ENCODE assay signal across 9 mouse cellular contexts in the genomic region with DNA sequence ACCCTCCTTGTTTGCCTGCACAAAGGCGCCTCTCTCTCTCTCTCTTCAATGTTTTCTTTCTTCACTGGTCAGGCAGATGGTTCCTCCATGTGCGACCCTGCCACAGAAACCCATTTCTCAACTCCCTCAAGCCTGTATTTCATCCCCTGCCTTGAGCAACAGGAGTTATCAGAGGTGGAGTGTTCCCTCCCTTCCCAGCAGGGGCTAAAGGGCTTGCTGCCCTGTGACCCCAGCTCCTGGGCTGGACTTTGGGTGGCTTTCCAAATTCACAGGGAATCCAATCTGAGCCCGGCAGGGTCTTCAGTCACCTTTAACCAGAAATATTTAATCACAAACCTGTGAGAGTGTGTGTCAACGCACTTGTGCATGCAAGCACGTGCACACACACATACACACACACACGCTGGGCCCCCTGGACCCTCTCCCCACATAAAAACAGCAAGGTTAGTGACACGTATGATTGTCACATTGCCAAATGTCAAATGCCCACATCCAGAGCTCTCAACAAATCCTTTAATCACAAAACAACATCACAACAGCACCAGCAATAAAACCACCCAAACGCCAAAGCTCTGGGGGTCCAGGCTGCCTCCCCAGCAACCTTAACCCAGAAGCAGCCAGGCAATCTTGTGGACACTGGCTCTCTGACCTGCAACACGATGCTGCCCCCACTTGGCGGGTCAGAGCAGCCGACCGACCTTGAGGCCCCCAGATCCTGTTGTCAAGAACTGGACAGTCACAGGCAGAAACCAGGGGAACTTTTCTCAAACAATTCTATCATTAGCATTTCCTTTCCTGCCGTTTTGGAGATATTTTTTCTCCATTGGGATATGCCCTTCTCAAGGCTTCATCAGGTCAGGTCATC. TPM values are rescaled to one million over a fixed set of nuclear protein-coding genes. Genes with fewer than 3 reads are reported as not detected.
DNase-seq lines count a peak whose midpoint lies in the region; ATAC-seq and TF ChIP-seq lines count a peak whose summit lies in the region.
"Had no signal": no experiment of that assay in that cellular context is flagged by ENCODE, and none has a peak within 500 bp of the region (broad histone marks: within the 10 kb centered on the region; RNA-seq: fewer than 3 reads in every experiment).

No protein-coding gene starts in this region.

- DNase-seq in adrenal gland, postnatal 36 days, result peak; percentile 44 to 68
- DNase-seq in liver, embryonic 11.5 days (ENCODE audit: low spot score), result peak; percentile 36
- DNase-seq in layer of hippocampus, adult 9-11 months, result no peak
- no peak for DNase-seq in thymus, postnatal 36 days
- DNase-seq in ovary, adult 18-20 months (ENCODE audit: low spot score), result no peak
- DNase-seq: gastrocnemius, postnatal 10 days had no signal

- TF ChIP-seq POLR2A in ES-Bruce4 (IDR thresholded peaks at IDR 0.05; ENCODE audit: insufficient read depth, low read length), result no peak

- ATAC-seq in hindbrain, embryonic 12.5 days (ENCODE audit: low FRiP score), result no peak
- ATAC-seq in hindbrain, embryonic 13.5 days (ENCODE audit: low FRiP score), result no peak
- ATAC-seq in liver, embryonic 11.5 days (replicated peaks; ENCODE audit: low FRiP score), result 0 out of 2 replicates have a peak, but pooled peaks have one; percentile 32

- H3K9me3 ChIP-seq in hindbrain, embryonic 12.5 days (replicated peaks), result peaks cover 22% of the 10 kb centered on the region; the same call in 1 of the 2 replicates
- H3K9me3 ChIP-seq in hindbrain, embryonic 13.5 days, result no peaks in the 10 kb centered on the region; the same call in 1 of the 2 replicates
- H3K9me3 ChIP-seq in ES-Bruce4 (replicated peaks; ENCODE audit: control insufficient read depth, insufficient read depth, low read length, poor library complexity, severe bottlenecking), result no peaks in the 10 kb centered on the region
- H3K9me3 ChIP-seq in liver, embryonic 11.5 days (ENCODE audit: control insufficient read depth, low read length), result no peaks in the 10 kb centered on the region

- TF ChIP-seq EP300 in ES-Bruce4 (IDR thresholded peaks at IDR 0.05; ENCODE audit: insufficient read depth, low read depth, low read length), result no peak

- peak; percentile 48 for TF ChIP-seq CTCF in ES-Bruce4 (IDR thresholded peaks at IDR 0.05; ENCODE audit: low read depth, low read length)

- no peak overlapping the region for H3K4me3 ChIP-seq in hindbrain, embryonic 12.5 days
- no peak overlapping the region for H3K4me3 ChIP-seq in hindbrain, embryonic 13.5 days
- H3K4me3 ChIP-seq in ES-Bruce4 (ENCODE audit: low read depth, low read length), result no peak overlapping the region
- H3K4me3 ChIP-seq in liver, embryonic 11.5 days (ENCODE audit: low read depth, low read length), result no peak overlapping the region

- H3K27ac ChIP-seq in hindbrain, embryonic 12.5 days, result 0 out of 2 replicates have a peak overlapping the region, but pooled peaks have one; percentile 7
- H3K27ac ChIP-seq in hindbrain, embryonic 13.5 days, result no peak overlapping the region
- H3K27ac ChIP-seq in ES-Bruce4 (ENCODE audit: insufficient read depth, low read length), result no peak overlapping the region
- peak overlapping the region; percentile 41 for H3K27ac ChIP-seq in liver, embryonic 11.5 days (ENCODE audit: low read depth, low read length)

- no peak overlapping the region for H3K9ac ChIP-seq in hindbrain, embryonic 12.5 days
- H3K9ac ChIP-seq in hindbrain, embryonic 13.5 days, result no peak overlapping the region
- no peak overlapping the region for H3K9ac ChIP-seq in ES-Bruce4 (ENCODE audit: low read depth, poor library complexity, severe bottlenecking)
- no peak overlapping the region for H3K9ac ChIP-seq in liver, embryonic 11.5 days (ENCODE audit: low read depth, low read length)

- H3K36me3 ChIP-seq in hindbrain, embryonic 12.5 days, result peaks cover 55% of the 10 kb centered on the region
- peaks cover 92% of the 10 kb centered on the region for H3K36me3 ChIP-seq in hindbrain, embryonic 13.5 days
- no peaks in the 10 kb centered on the region for H3K36me3 ChIP-seq in ES-Bruce4 (ENCODE audit: control insufficient read depth, insufficient read depth, low read length, poor library complexity, severe bottlenecking)
- 0 out of 2 replicates have a peak, but pooled peaks cover 4% of the 10 kb centered on the region for H3K36me3 ChIP-seq in liver, embryonic 11.5 days (ENCODE audit: control insufficient read depth, insufficient read depth, low read length)

- no peak overlapping the region for H3K4me2 ChIP-seq in hindbrain, embryonic 12.5 days (replicated peaks)
- H3K4me2 ChIP-seq in hindbrain, embryonic 13.5 days, result no peak overlapping the region
- H3K4me2 ChIP-seq in liver, embryonic 11.5 days, result no peak overlapping the region

- H3K27me3 ChIP-seq in hindbrain, embryonic 12.5 days, result 0 out of 2 replicates have a peak, but pooled peaks cover 4% of the 10 kb centered on the region
- H3K27me3 ChIP-seq in hindbrain, embryonic 13.5 days, result peaks cover 3% of the 10 kb centered on the region; the same call in 1 of the 2 replicates
- no peaks in the 10 kb centered on the region for H3K27me3 ChIP-seq in ES-Bruce4 (ENCODE audit: control insufficient read depth, insufficient read depth, low read length, poor library complexity, severe bottlenecking)
- H3K27me3 ChIP-seq in liver, embryonic 11.5 days (replicated peaks; ENCODE audit: control insufficient read depth, insufficient read depth, low read length), result 0 out of 2 replicates have a peak, but pooled peaks cover 5% of the 10 kb centered on the region

- H3K4me1 ChIP-seq in hindbrain, embryonic 12.5 days, result peaks cover 36% of the 10 kb centered on the region
- H3K4me1 ChIP-seq in hindbrain, embryonic 13.5 days (replicated peaks), result peaks cover 40% of the 10 kb centered on the region
- H3K4me1 ChIP-seq in ES-Bruce4 (ENCODE audit: control insufficient read depth, insufficient read depth, low read length), result no peaks in the 10 kb centered on the region
- H3K4me1 ChIP-seq in liver, embryonic 11.5 days (replicated peaks; ENCODE audit: control insufficient read depth, insufficient read depth, low read length), result no peaks in the 10 kb centered on the region; the same call in 1 of the 2 replicates

- 46% methylated on average over 13 of the region's 13 CpGs for WGBS in hindbrain, embryonic 12.5 days
- WGBS in hindbrain, embryonic 13.5 days, result 55% methylated on average over 13 of the region's 13 CpGs
- WGBS in liver, embryonic 11.5 days, result 47% methylated on average over 13 of the region's 13 CpGs

RNA-seq across cellular contexts. Expression of gene Rtl1, which starts 8.7 kb away (rescaled TPM):
- polyA plus RNA-seq in hindbrain, embryonic 12.5 days (2016; fragmentation: Nextera tagmentation; extraction: Ambion mirVana), result 1.5 and 1.6 TPM in 2 replicates
- 1.5 and 2.1 TPM in 2 replicates for polyA plus RNA-seq in hindbrain, embryonic 13.5 days (2015; fragmentation: Nextera tagmentation; extraction: Ambion mirVana)
- not detected in 2 replicates for polyA plus RNA-seq in ES-Bruce4 (2011; ENCODE audit: insufficient read depth, insufficient read length, low read depth, missing spikeins)
- total RNA-seq in adrenal gland, postnatal 36 days (2021), result 1 to 10 TPM; 3.9 to 9.7 TPM
- 1.6 TPM in 2 replicates for polyA plus RNA-seq in liver, embryonic 11.5 days (2014; fragmentation: Nextera tagmentation; extraction: Ambion mirVana)

Comparison
In these comparisons a context has a peak if more than half of its experiments do, and no peak if none do; other contexts are left out.
1. H3K27ac ChIP-seq: peak in hindbrain, embryonic 12.5 days (single experiment) and liver, embryonic 11.5 days (single experiment); none in hindbrain, embryonic 13.5 days (single experiment) and ES-Bruce4 (single experiment).
2. DNase-seq: peak in adrenal gland, postnatal 36 days (2 of 2) and liver, embryonic 11.5 days (single experiment); none in layer of hippocampus, adult 9-11 months (single experiment), thymus, postnatal 36 days (0 of 2) and ovary, adult 18-20 months (single experiment).